8 mouse cellular contexts compared by ENCODE assay signal in genomic region chr4:48407350-48408039, GRCm38 (mm10).
A peak's percentile ranks its signal among the peaks of the same experiment; 100 is the strongest.
DNase-seq lines count a peak whose midpoint lies in the region; ATAC-seq and TF ChIP-seq lines count a peak whose summit lies in the region.

No protein-coding gene starts in this region.

- H3K9ac ChIP-seq in embryonic facial prominence, embryonic 11.5 days (replicated peaks; ENCODE audit: low read length): no peak overlapping the region
- H3K9ac ChIP-seq in heart, embryonic 13.5 days: peak overlapping the region; percentile 52; the same call in 1 of the 2 replicates
- H3K9ac ChIP-seq in liver, embryonic 15.5 days: no peak overlapping the region
- H3K9ac ChIP-seq in neural tube, embryonic 13.5 days: no peak overlapping the region

- no peak overlapping the region for H3K27ac ChIP-seq in embryonic facial prominence, embryonic 11.5 days (replicated peaks; ENCODE audit: low read depth, low read length)
- no peak overlapping the region for H3K27ac ChIP-seq in heart, embryonic 13.5 days (replicated peaks)
- no peak overlapping the region for H3K27ac ChIP-seq in liver, embryonic 15.5 days (replicated peaks)
- no peak overlapping the region for H3K27ac ChIP-seq in neural tube, embryonic 13.5 days (replicated peaks)
- H3K27ac ChIP-seq in thymus, adult 2 months (ENCODE audit: control insufficient read depth, insufficient read depth, low read length): no peak overlapping the region

- peak; percentile 45 for DNase-seq in CD4-positive helper T cell, adult 2 months (ENCODE audit: low read depth, low spot score)
- peak; percentile 62 to 72 for DNase-seq in adrenal gland, adult 18-20 months (ENCODE audit: low spot score in 2 of 2)
- peak; percentile 61 for DNase-seq in embryonic facial prominence, embryonic 11.5 days (ENCODE audit: low spot score)
- peak; percentile 65 for DNase-seq in kidney, postnatal 10 days
- DNase-seq in thymus, adult 2 months: peak; percentile 48

- no peaks in the 10 kb centered on the region for H3K36me3 ChIP-seq in embryonic facial prominence, embryonic 11.5 days (replicated peaks; ENCODE audit: control insufficient read depth, insufficient read depth, low read depth, low read length)
- no peaks in the 10 kb centered on the region for H3K36me3 ChIP-seq in heart, embryonic 13.5 days
- no peaks in the 10 kb centered on the region for H3K36me3 ChIP-seq in liver, embryonic 15.5 days (replicated peaks)
- no peaks in the 10 kb centered on the region for H3K36me3 ChIP-seq in neural tube, embryonic 13.5 days
- H3K36me3 ChIP-seq in thymus, adult 2 months (ENCODE audit: control insufficient read depth, insufficient read depth, low read length): no peaks in the 10 kb centered on the region

- H3K4me1 ChIP-seq in embryonic facial prominence, embryonic 11.5 days (ENCODE audit: control insufficient read depth, insufficient read depth, low read length): no peaks in the 10 kb centered on the region
- H3K4me1 ChIP-seq in heart, embryonic 13.5 days: peaks cover 24% of the 10 kb centered on the region
- H3K4me1 ChIP-seq in liver, embryonic 15.5 days (replicated peaks): no peaks in the 10 kb centered on the region
- peaks cover 3% of the 10 kb centered on the region for H3K4me1 ChIP-seq in neural tube, embryonic 13.5 days (replicated peaks)
- H3K4me1 ChIP-seq in thymus, adult 2 months (replicated peaks; ENCODE audit: control insufficient read depth, insufficient read depth, low read length): no peaks in the 10 kb centered on the region

- no peak overlapping the region for H3K4me3 ChIP-seq in embryonic facial prominence, embryonic 11.5 days (ENCODE audit: low read depth, low read length)
- H3K4me3 ChIP-seq in heart, embryonic 13.5 days: peak overlapping the region; percentile 42
- H3K4me3 ChIP-seq in liver, embryonic 15.5 days (replicated peaks): no peak overlapping the region
- no peak overlapping the region for H3K4me3 ChIP-seq in neural tube, embryonic 13.5 days
- no peak overlapping the region for H3K4me3 ChIP-seq in thymus, adult 2 months (ENCODE audit: control insufficient read depth, insufficient read depth, low read length)

- 42% methylated on average over 18 of the region's 18 CpGs for WGBS in embryonic facial prominence, embryonic 11.5 days
- 30% methylated on average over 18 of the region's 18 CpGs for WGBS in heart, embryonic 13.5 days
- 39% methylated on average over 18 of the region's 18 CpGs for WGBS in liver, embryonic 15.5 days (ENCODE audit: insufficient replicate concordance)
- WGBS in neural tube, embryonic 13.5 days: 47% methylated on average over 18 of the region's 18 CpGs
- WGBS in thymus, adult 2 months: 81% methylated on average over 18 of the region's 18 CpGs

- H3K9me3 ChIP-seq in embryonic facial prominence, embryonic 11.5 days (replicated peaks; ENCODE audit: control insufficient read depth, low read length): no peaks in the 10 kb centered on the region
- H3K9me3 ChIP-seq in heart, embryonic 13.5 days: no peaks in the 10 kb centered on the region
- H3K9me3 ChIP-seq in liver, embryonic 15.5 days (replicated peaks): no peaks in the 10 kb centered on the region
- H3K9me3 ChIP-seq in neural tube, embryonic 13.5 days: no peaks in the 10 kb centered on the region

- 0 out of 2 replicates have a peak, but pooled peaks have one; percentile 23 for ATAC-seq in embryonic facial prominence, embryonic 11.5 days (replicated peaks; ENCODE audit: insufficient number of reproducible peaks, low FRiP score, low TSS enrichment, low read depth)
- ATAC-seq in heart, embryonic 13.5 days (ENCODE audit: extremely low read depth, insufficient number of reproducible peaks, low FRiP score, low TSS enrichment): no peak
- ATAC-seq in liver, embryonic 15.5 days (ENCODE audit: insufficient read depth): no peak
- ATAC-seq in neural tube, embryonic 13.5 days (ENCODE audit: low read depth): peak; percentile 43; the same call in 1 of the 2 replicates

- TF ChIP-seq CTCF in thymus, adult 2 months (IDR thresholded peaks at IDR 0.05; ENCODE audit: borderline replicate concordance, control insufficient read depth, extremely low read depth, insufficient read depth, low read length, poor library complexity): no peak

- H3K27me3 ChIP-seq in embryonic facial prominence, embryonic 11.5 days (ENCODE audit: control insufficient read depth, insufficient read depth, low read length): no peaks in the 10 kb centered on the region
- no peaks in the 10 kb centered on the region for H3K27me3 ChIP-seq in heart, embryonic 13.5 days (replicated peaks)
- H3K27me3 ChIP-seq in liver, embryonic 15.5 days: no peaks in the 10 kb centered on the region
- H3K27me3 ChIP-seq in neural tube, embryonic 13.5 days: no peaks in the 10 kb centered on the region
- no peaks in the 10 kb centered on the region for H3K27me3 ChIP-seq in thymus, adult 2 months (ENCODE audit: control insufficient read depth, insufficient read depth, low read length)

- no peak overlapping the region for H3K4me2 ChIP-seq in embryonic facial prominence, embryonic 11.5 days (ENCODE audit: low read depth, low read length)
- peak overlapping the region; percentile 62 for H3K4me2 ChIP-seq in heart, embryonic 13.5 days
- H3K4me2 ChIP-seq in liver, embryonic 15.5 days: peak overlapping the region; percentile 36; the same call in 1 of the 2 replicates
- H3K4me2 ChIP-seq in neural tube, embryonic 13.5 days: peak overlapping the region; percentile 25; the same call in 1 of the 2 replicates

- TF ChIP-seq POLR2A in thymus, adult 2 months (IDR thresholded peaks at IDR 0.05; ENCODE audit: control insufficient read depth, extremely low read depth, insufficient read depth, low read length, poor library complexity): no peak

Comparison
In these comparisons a context has a peak if more than half of its experiments do, and no peak if none do; other contexts are left out.
1. ATAC-seq: peak in embryonic facial prominence, embryonic 11.5 days (single experiment) and neural tube, embryonic 13.5 days (single experiment); none in heart, embryonic 13.5 days (single experiment) and liver, embryonic 15.5 days (single experiment).
2. Peak in every context shown above with its lines, with median percentiles within 50 percentile points of each other: DNase-seq.